Mouse (Mus musculus) midbrain, embryonic 10.5 days (tissue): Measurements from ENCODE around the gene Foxb1. TPM values are rescaled to one million over a fixed set of nuclear protein-coding genes. Genes with fewer than 3 reads are reported as not detected.

Source experiments
- polyA plus RNA-seq: library from polyadenylated mRNA; unstranded; fragments of >200 nt; fragmentation: Nextera tagmentation; extraction: Ambion mirVana; gene quantifications from 2 replicates; pipeline ENCODE4 v1.2.1, GENCODE M21; 2016

Gene Foxb1
- polyA plus RNA-seq, 1 experiment from 2014 or later = 15.1 TPM

Other genes with a start within 250 kb of the Foxb1 start
- 102 and 106 TPM in 2 replicates for gene Bnip2, start 228.5 kb upstream of the Foxb1 start, polyA plus RNA-seq